Mouse (Mus musculus): Measurements from ENCODE around the gene Grhpr. TPM values are rescaled to one million over a fixed set of nuclear protein-coding genes. Genes with fewer than 3 reads are reported as not detected.

Gene Grhpr
- polyA plus RNA-seq, 1 experiment from 2014 or later, result 20.7 TPM

DNA sequence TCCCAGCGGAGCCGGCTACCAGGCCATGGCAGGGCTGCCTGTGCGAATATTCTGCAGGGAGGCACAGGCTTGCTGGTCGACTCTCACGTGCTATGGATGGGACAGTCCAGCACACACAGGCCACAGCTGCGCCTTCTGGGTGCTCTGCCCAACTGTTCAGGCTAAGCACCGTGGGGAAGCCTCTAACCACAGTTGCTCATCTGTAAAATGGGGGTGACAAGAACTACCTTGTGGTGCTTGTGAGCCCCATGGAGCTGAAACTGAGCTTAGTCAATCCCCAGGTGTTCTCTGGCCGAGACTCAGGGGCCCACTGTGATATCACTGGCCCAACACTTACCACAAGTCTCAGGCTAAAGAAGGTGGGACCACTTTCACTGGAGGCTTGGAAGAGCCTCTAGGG, 13.8 kb upstream of the Grhpr start:
- ATAC-seq (ENCODE audit: low FRiP score, low TSS enrichment), result no peak
- H3K9ac ChIP-seq (replicated peaks; ENCODE audit: low read length), result no peak overlapping the region
- H3K36me3 ChIP-seq (ENCODE audit: control insufficient read depth, insufficient read depth, low read length), result no peaks in the 10 kb centered on the region
- no peaks in the 10 kb centered on the region for H3K4me1 ChIP-seq (ENCODE audit: control insufficient read depth, insufficient read depth, low read length)
- H3K4me3 ChIP-seq (replicated peaks; ENCODE audit: low read depth, low read length), result no peak overlapping the region
- H3K4me2 ChIP-seq (ENCODE audit: low read length), result no peak overlapping the region
- no peak overlapping the region for H3K27ac ChIP-seq (replicated peaks; ENCODE audit: low read depth, low read length)
- DNase-seq, result no peak
- WGBS, result 87% methylated on average over 8 of the region's 8 CpGs
- H3K27me3 ChIP-seq (ENCODE audit: control insufficient read depth, insufficient read depth, low read length), result no peaks in the 10 kb centered on the region
- H3K9me3 ChIP-seq (ENCODE audit: control insufficient read depth, low read length), result no peaks in the 10 kb centered on the region

DNA sequence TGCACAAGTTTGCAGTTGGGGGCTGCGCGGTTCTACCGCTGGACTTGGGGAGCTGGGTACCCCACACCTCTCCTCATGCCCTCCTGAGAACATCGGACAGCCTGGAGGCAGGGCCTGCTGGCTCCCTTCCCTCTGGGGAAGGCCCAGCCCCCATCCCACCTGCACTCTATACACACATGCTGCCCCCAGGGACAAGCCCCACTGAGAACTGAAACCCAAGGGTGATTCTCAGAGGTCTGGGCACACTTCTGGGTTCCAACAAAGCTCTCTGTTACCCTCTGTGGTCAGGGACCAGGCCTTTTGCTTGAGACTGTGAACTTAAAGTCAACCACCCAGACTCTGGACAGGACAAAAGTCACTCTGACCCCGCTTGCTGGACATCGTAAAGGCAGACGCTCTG, 11.1 kb upstream of the Grhpr start:
- H3K27me3 ChIP-seq (ENCODE audit: control insufficient read depth, insufficient read depth, low read length), result no peaks in the 10 kb centered on the region
- no peak for DNase-seq
- H3K27ac ChIP-seq (replicated peaks; ENCODE audit: low read depth, low read length), result no peak overlapping the region
- no peak overlapping the region for H3K4me3 ChIP-seq (replicated peaks; ENCODE audit: low read depth, low read length)
- H3K9ac ChIP-seq (replicated peaks; ENCODE audit: low read length), result no peak overlapping the region
- ATAC-seq (ENCODE audit: low FRiP score, low TSS enrichment), result no peak
- H3K9me3 ChIP-seq (ENCODE audit: control insufficient read depth, low read length), result no peaks in the 10 kb centered on the region
- H3K36me3 ChIP-seq (ENCODE audit: control insufficient read depth, insufficient read depth, low read length), result no peaks in the 10 kb centered on the region
- no peak overlapping the region for H3K4me2 ChIP-seq (ENCODE audit: low read length)
- 96% methylated on average over 7 of the region's 7 CpGs for WGBS
- no peaks in the 10 kb centered on the region for H3K4me1 ChIP-seq (ENCODE audit: control insufficient read depth, insufficient read depth, low read length)

DNA sequence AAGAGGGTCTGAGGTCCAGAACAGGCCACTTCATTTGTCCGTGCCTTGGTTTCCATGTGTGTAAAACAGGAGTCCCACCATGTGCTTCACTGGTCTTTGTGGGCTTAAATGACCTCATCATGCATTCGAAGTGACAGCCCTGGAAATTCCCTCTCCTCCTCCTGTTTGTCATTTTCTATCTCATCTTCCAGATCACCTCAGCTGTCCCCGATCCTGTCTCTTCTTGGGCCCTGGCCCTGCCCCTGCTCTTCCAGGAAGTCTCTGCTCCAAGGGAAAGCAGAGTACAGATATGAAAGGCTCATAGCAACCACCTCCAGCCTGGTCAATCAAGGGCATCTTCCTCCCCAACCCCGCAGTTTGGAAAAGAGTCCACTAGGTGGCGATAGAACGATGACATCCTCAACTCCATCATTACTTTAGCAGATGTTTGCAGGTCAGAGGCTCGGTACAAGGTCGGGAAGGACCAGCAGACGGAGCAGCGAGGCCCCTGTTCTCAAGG, 10.5 kb upstream of the Grhpr start:
- Histone ChIP-seq H3K9me3 (ENCODE audit: control insufficient read depth, low read length) (no peaks in the 10 kb centered on the region), H3K4me3 (replicated peaks; ENCODE audit: low read depth, low read length) (no peak overlapping the region), H3K36me3 (ENCODE audit: control insufficient read depth, insufficient read depth, low read length) (no peaks in the 10 kb centered on the region), H3K4me2 (ENCODE audit: low read length) (no peak overlapping the region), H3K27ac (replicated peaks; ENCODE audit: low read depth, low read length) (no peak overlapping the region), H3K27me3 (ENCODE audit: control insufficient read depth, insufficient read depth, low read length) (no peaks in the 10 kb centered on the region), H3K4me1 (ENCODE audit: control insufficient read depth, insufficient read depth, low read length) (no peaks in the 10 kb centered on the region), H3K9ac (replicated peaks; ENCODE audit: low read length) (no peak overlapping the region)
- 24% methylated on average over 10 of the region's 10 CpGs for WGBS
- ATAC-seq (ENCODE audit: low FRiP score, low TSS enrichment) (no peak), DNase-seq (peak; percentile 76)

DNA sequence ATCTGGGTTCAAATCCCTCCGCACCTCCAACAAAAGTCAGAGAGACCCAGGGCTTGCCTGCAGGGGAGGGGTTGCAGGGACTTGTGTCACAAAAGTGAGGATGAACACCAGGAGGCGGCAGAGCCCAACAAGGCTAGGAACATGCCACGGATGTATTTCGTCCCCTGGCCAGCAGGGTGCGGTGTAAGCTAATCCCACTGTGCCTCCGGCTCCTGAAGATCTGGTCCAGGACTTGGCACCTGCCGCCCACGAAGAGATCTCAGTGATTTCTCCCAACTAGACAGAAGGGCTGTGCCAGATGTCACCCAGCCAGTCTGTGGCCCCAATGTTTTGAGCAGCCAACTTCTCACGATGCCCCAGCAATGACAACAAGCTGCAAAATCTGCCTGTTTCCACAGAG, 7.7 kb upstream of the Grhpr start:
- Histone ChIP-seq H3K4me3 (replicated peaks; ENCODE audit: low read depth, low read length) (no peak overlapping the region), H3K4me2 (ENCODE audit: low read length) (peak overlapping the region; percentile 14), H3K27me3 (ENCODE audit: control insufficient read depth, insufficient read depth, low read length) (no peaks in the 10 kb centered on the region), H3K9me3 (ENCODE audit: control insufficient read depth, low read length) (no peaks in the 10 kb centered on the region), H3K27ac (replicated peaks; ENCODE audit: low read depth, low read length) (no peak overlapping the region), H3K36me3 (ENCODE audit: control insufficient read depth, insufficient read depth, low read length) (no peaks in the 10 kb centered on the region), H3K9ac (replicated peaks; ENCODE audit: low read length) (no peak overlapping the region), H3K4me1 (ENCODE audit: control insufficient read depth, insufficient read depth, low read length) (no peaks in the 10 kb centered on the region)
- 12% methylated on average over 9 of the region's 9 CpGs for WGBS
- DNase-seq (peak; percentile 76), ATAC-seq (ENCODE audit: low FRiP score, low TSS enrichment) (no peak; the same call in 1 of the 2 replicates)

DNA sequence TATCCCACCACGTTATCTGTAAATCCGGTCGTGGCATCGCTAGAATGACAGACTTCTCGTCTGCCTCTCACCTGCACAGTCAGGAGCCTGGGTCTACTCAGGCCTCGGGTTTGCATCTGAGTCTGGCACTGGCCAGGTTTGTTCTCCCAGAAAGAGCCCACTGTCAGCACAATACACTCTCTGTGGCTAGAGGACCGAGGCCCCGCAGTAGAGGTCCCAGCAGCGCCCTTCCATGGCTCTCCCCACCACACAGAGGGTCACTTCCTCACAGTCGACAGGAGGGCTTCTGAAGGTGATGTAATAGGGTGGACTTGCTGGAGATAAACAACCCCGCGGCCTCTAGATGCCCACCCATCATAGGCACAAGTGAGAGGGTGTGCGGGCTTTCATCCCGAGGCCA, 7.3 kb upstream of the Grhpr start:
- H3K9ac ChIP-seq (replicated peaks; ENCODE audit: low read length), result no peak overlapping the region
- DNase-seq (no peak), ATAC-seq (ENCODE audit: low FRiP score, low TSS enrichment) (no peak)
- no peaks in the 10 kb centered on the region for H3K36me3 ChIP-seq (ENCODE audit: control insufficient read depth, insufficient read depth, low read length)
- no peaks in the 10 kb centered on the region for H3K27me3 ChIP-seq (ENCODE audit: control insufficient read depth, insufficient read depth, low read length)
- H3K27ac ChIP-seq (replicated peaks; ENCODE audit: low read depth, low read length), result no peak overlapping the region
- no peaks in the 10 kb centered on the region for H3K4me1 ChIP-seq (ENCODE audit: control insufficient read depth, insufficient read depth, low read length)
- H3K4me2 ChIP-seq (ENCODE audit: low read length), result peak overlapping the region; percentile 14
- H3K4me3 ChIP-seq (replicated peaks; ENCODE audit: low read depth, low read length), result no peak overlapping the region
- no peaks in the 10 kb centered on the region for H3K9me3 ChIP-seq (ENCODE audit: control insufficient read depth, low read length)
- WGBS, result 56% methylated on average over 14 of the region's 14 CpGs

DNA sequence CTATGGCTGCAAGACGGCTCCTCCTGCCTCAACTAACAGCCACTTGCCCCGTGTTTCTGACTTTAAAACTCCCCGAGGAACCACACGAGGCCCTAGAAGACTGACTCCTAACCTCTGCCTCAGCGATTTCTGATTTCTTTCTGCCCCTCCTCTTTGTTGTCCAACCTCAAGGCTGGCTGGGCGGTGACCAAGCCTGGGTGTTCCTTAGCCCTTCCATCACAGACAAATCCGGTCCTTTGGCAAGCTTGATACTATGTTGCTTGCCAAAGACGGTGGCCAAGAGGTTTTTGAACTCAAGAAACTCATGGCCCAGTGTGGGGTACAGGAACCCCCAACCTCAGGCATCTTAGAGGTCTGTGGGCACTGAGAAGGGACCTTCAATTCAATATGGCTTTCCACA, 6.9 kb upstream of the Grhpr start:
- H3K4me2 ChIP-seq (ENCODE audit: low read length), result no peak overlapping the region
- H3K9ac ChIP-seq (replicated peaks; ENCODE audit: low read length), result no peak overlapping the region
- DNase-seq (no peak), ATAC-seq (ENCODE audit: low FRiP score, low TSS enrichment) (no peak)
- no peaks in the 10 kb centered on the region for H3K4me1 ChIP-seq (ENCODE audit: control insufficient read depth, insufficient read depth, low read length)
- no peaks in the 10 kb centered on the region for H3K9me3 ChIP-seq (ENCODE audit: control insufficient read depth, low read length)
- WGBS, result 83% methylated on average over 8 of the region's 8 CpGs
- H3K4me3 ChIP-seq (replicated peaks; ENCODE audit: low read depth, low read length), result no peak overlapping the region
- H3K27ac ChIP-seq (replicated peaks; ENCODE audit: low read depth, low read length), result no peak overlapping the region
- H3K36me3 ChIP-seq (ENCODE audit: control insufficient read depth, insufficient read depth, low read length), result no peaks in the 10 kb centered on the region
- H3K27me3 ChIP-seq (ENCODE audit: control insufficient read depth, insufficient read depth, low read length), result no peaks in the 10 kb centered on the region

DNA sequence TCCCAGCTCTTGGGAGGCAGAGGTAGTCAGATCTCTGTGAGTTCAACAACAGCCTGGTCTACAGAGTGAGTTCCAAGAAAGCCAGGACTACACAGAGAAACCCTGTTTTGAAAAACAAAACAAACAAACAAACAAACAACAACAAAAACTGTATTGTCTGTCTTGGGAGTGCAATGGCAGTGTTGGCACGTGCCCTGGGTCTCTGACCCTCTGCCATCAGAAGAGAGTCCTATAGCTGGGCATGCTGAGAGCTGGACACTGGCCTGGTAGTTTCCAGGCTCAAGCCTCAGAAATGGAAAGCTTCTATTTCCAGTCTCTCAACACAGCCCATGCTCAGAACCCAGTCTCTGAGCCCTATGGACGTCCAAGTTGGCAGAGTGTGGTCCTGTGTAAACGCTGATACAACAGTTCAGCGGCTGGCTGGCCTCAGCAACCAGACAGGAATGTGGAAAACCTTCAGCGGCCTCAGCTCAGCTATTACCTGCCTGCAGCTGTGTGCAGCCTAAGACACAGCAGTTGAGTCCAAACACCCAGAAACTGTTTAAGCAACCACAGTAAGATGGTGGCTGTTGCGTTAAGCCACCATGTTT, 5.1 kb upstream of the Grhpr start:
- no peak for DNase-seq
- no peak overlapping the region for H3K4me2 ChIP-seq (ENCODE audit: low read length)
- ATAC-seq (ENCODE audit: low FRiP score, low TSS enrichment), result no peak
- no peaks in the 10 kb centered on the region for H3K36me3 ChIP-seq (ENCODE audit: control insufficient read depth, insufficient read depth, low read length)
- no peaks in the 10 kb centered on the region for H3K4me1 ChIP-seq (ENCODE audit: control insufficient read depth, insufficient read depth, low read length)
- no peak overlapping the region for H3K9ac ChIP-seq (replicated peaks; ENCODE audit: low read length)
- no peaks in the 10 kb centered on the region for H3K27me3 ChIP-seq (ENCODE audit: control insufficient read depth, insufficient read depth, low read length)
- no peak overlapping the region for H3K27ac ChIP-seq (replicated peaks; ENCODE audit: low read depth, low read length)
- no peaks in the 10 kb centered on the region for H3K9me3 ChIP-seq (ENCODE audit: control insufficient read depth, low read length)
- H3K4me3 ChIP-seq (replicated peaks; ENCODE audit: low read depth, low read length), result no peak overlapping the region
- WGBS, result 88% methylated on average over 6 of the region's 6 CpGs

DNA sequence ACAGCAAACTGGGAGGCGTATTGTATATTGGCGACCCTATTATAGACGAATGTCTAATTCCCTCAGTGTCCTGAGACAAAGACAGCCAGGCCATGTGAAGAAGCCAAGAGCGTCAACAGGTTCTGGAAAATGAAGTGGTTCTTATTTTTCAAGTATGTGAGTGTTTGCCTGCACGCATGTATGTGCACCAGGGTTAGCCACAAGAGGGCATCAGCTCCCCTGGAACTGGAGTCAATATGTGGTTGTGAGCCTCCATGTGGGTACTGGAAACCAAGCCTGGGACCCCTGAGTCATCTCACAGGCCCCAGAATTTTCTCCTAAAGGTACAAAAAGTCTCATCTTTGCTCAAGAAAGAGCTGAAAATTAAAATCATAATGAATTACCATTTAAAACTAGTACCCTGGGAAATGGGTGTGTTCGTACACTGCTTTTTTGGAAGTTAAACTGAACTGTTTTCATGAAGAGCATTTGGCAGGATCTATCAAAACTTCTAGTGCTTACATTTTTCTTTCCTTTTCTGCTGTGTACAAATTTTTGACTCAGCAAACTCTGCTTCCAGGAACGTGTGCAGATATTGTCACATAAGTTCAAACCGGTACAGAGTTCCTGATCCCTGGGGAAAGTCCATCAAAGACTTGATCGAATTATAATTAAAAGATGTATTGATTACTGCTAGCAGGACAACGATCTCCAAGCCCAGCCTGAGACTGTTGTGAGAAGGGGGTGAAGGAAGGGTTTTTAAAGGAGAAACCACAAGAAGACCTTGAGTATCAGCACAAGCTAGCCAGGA, 4.1 kb upstream of the Grhpr start:
- Histone ChIP-seq H3K4me3 (replicated peaks; ENCODE audit: low read depth, low read length) (no peak overlapping the region), H3K4me2 (ENCODE audit: low read length) (no peak overlapping the region), H3K9ac (replicated peaks; ENCODE audit: low read length) (no peak overlapping the region), H3K27ac (replicated peaks; ENCODE audit: low read depth, low read length) (no peak overlapping the region), H3K36me3 (ENCODE audit: control insufficient read depth, insufficient read depth, low read length) (no peaks in the 10 kb centered on the region), H3K27me3 (ENCODE audit: control insufficient read depth, insufficient read depth, low read length) (no peaks in the 10 kb centered on the region), H3K4me1 (ENCODE audit: control insufficient read depth, insufficient read depth, low read length) (peaks cover 7% of the 10 kb centered on the region; the same call in 1 of the 2 replicates), H3K9me3 (ENCODE audit: control insufficient read depth, low read length) (no peaks in the 10 kb centered on the region)
- no peak for ATAC-seq (ENCODE audit: low FRiP score, low TSS enrichment)
- DNase-seq, result no peak
- WGBS, result 89% methylated on average over 10 of the region's 10 CpGs

DNA sequence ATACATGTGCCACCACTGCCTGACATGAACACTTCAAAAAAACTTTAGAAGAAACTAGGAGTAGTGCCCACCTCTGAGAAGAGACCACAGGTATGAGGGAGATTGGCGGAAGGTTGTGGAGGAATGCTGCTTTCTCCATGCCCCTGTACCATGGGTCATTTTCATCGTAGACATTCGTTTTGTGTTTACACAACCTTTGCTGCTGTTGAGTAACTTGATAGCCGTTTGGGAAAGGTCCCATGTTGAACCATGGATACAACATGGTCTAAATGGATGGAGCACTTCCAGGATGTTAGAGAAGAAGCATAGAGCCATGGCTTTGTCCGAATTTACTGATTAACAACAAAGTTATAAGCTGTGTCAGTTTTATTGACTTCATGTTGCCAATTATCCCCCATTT, 3.0 kb upstream of the Grhpr start:
- ATAC-seq (ENCODE audit: low FRiP score, low TSS enrichment) (no peak), DNase-seq (no peak)
- H3K36me3 ChIP-seq (ENCODE audit: control insufficient read depth, insufficient read depth, low read length), result no peaks in the 10 kb centered on the region
- H3K4me2 ChIP-seq (ENCODE audit: low read length), result no peak overlapping the region
- H3K9me3 ChIP-seq (ENCODE audit: control insufficient read depth, low read length), result no peaks in the 10 kb centered on the region
- H3K27me3 ChIP-seq (ENCODE audit: control insufficient read depth, insufficient read depth, low read length), result no peaks in the 10 kb centered on the region
- no peak overlapping the region for H3K4me3 ChIP-seq (replicated peaks; ENCODE audit: low read depth, low read length)
- 83% methylated on average over 5 of the region's 5 CpGs for WGBS
- peaks cover 7% of the 10 kb centered on the region; the same call in 1 of the 2 replicates for H3K4me1 ChIP-seq (ENCODE audit: control insufficient read depth, insufficient read depth, low read length)
- no peak overlapping the region for H3K27ac ChIP-seq (replicated peaks; ENCODE audit: low read depth, low read length)
- H3K9ac ChIP-seq (replicated peaks; ENCODE audit: low read length), result no peak overlapping the region
